Mouse (Mus musculus) forebrain, embryonic 16.5 days (tissue): ENCODE measurements around the gene Rap1gap2. TPM values are rescaled to one million over a fixed set of nuclear protein-coding genes. Genes with fewer than 3 reads are reported as not detected.

Source experiments
- ATAC-seq: fragments of 200-750 bp; cut with Nextera tagmentation; 2 replicates; pipeline ENCODE4 v1.8.0; 2017; ENCODE audit warnings: mild to moderate bottlenecking, moderate library complexity
- H3K27ac ChIP-seq: fragments of 300-500 bp; sonication (generic); 2 replicates; pipeline ENCODE4 v1.5.1; 2014; ENCODE audit warnings: low read length, control low read depth
- H3K27me3 ChIP-seq: fragments of 300-500 bp; sonication (generic); replicated peaks from 2 replicates; pipeline ENCODE4 v1.6.1; 2014; ENCODE audit warnings: low read length; ENCODE audit not compliant: control insufficient read depth, insufficient read depth
- H3K36me3 ChIP-seq: fragments of 300-500 bp; sonication (generic); 2 replicates; pipeline ENCODE4 v1.6.1; 2014; ENCODE audit not compliant: control insufficient read depth, insufficient read depth
- H3K4me1 ChIP-seq: fragments of 300-500 bp; sonication (generic); replicated peaks from 2 replicates; pipeline ENCODE4 v1.6.1; 2014; ENCODE audit warnings: low read length; ENCODE audit not compliant: control insufficient read depth, insufficient read depth
- H3K4me2 ChIP-seq: fragments of 300-500 bp; sonication (generic); 2 replicates; pipeline ENCODE4 v1.6.1; 2014; ENCODE audit warnings: mild to moderate bottlenecking, low read length, control low read depth
- H3K4me3 ChIP-seq: fragments of 300-500 bp; sonication (generic); replicated peaks from 2 replicates; pipeline ENCODE4 v1.5.1; 2014; ENCODE audit warnings: mild to moderate bottlenecking, low read length, control low read depth
- H3K9ac ChIP-seq: fragments of 300-500 bp; sonication (generic); replicated peaks from 2 replicates; pipeline ENCODE4 v1.6.1; 2014; ENCODE audit warnings: low read depth, low read length, control low read depth
- H3K9me3 ChIP-seq: fragments of 300-500 bp; sonication (generic); 2 replicates; pipeline ENCODE4 v1.6.1; 2016; ENCODE audit warnings: low read length; ENCODE audit not compliant: control insufficient read depth
- WGBS: fragments of 180-500 bp; shearing (Covaris S2); extraction: QIAGEN DNeasy Blood & Tissue Kit; methylation state at CpG from one replicate; pipeline ENCODE4 v1.1.7; 2014; 5-methylcytosine and 5-hydroxymethylcytosine counted together
- polyA plus RNA-seq: library from polyadenylated mRNA; unstranded; fragments of >200 nt; fragmentation: Nextera tagmentation; extraction: Ambion mirVana; gene quantifications from 2 replicates; pipeline ENCODE4 v1.2.1, GENCODE M21; 2015

The Rap1gap2 gene
- polyA plus RNA-seq, 1 experiment from 2014 or later, result 12.9 TPM

DNA sequence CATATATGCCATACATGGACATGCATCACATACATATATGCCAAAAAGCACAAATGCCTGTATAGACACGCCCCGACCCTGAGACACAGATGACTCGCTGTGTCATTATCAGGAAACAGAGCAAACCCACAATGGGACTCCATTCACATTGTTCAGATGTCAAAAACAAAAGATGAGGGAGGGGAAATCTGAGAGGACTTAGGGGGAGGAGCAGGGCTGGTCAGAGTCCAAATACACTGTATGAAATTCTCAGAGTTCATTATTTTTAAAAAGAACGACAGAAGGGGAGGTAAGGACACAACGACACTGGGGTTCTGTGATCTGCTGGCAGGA lies 166.8 kb downstream of the Rap1gap2 start:
- 79% methylated on average over 5 of the region's 5 CpGs for WGBS

DNA sequence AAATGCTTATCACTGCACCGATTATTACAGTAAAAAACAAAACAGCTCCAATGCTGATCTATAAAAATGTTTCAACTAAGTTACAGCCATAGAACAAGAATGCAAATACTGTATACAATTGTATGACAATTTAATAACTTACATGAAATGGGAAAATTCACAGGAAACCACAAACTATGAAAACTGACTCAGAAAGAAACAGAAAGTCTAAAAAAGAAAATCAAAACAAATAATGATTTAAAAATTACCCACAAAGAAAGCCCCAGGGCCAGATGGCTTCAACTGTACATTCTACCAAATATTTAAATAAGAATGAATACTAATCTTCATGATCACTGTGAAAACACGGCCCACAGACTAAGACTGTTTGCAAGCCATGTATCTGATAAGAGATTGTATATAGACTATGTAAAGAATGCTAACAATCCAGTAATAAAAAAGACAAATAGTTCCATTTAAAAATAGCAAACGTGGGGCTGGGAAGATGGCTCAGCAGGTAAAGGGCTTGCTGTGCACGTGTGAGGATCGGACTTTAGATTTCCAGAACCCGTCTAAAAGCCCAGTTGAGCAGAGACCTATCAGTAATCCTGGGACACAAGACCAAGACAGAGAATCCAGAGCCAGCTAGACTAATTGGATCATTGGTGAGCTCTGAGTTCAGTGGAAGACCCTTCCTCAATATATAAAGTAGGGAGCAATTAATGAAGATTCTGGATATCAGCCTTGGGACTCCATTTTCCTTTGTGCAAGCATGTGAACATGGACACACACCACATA lies 167.4 kb downstream of the Rap1gap2 start:
- Histone ChIP-seq H3K9me3 (no peaks in the 10 kb centered on the region), H3K36me3 (no peaks in the 10 kb centered on the region), H3K27ac (no peak overlapping the region), H3K9ac (no peak overlapping the region), H3K4me3 (no peak overlapping the region), H3K4me2 (no peak overlapping the region), H3K27me3 (no peaks in the 10 kb centered on the region), H3K4me1 (no peaks in the 10 kb centered on the region)
- WGBS, result 86% methylated on average over 6 of the region's 6 CpGs
- no peak for ATAC-seq

More for the DNA sequence above, 166.8 kb downstream of the Rap1gap2 start:
- Histone ChIP-seq H3K27me3 (no peaks in the 10 kb centered on the region), H3K36me3 (no peaks in the 10 kb centered on the region), H3K9ac (no peak overlapping the region), H3K4me3 (no peak overlapping the region), H3K4me2 (no peak overlapping the region), H3K27ac (no peak overlapping the region), H3K9me3 (no peaks in the 10 kb centered on the region), H3K4me1 (no peaks in the 10 kb centered on the region)
- no peak for ATAC-seq

DNA sequence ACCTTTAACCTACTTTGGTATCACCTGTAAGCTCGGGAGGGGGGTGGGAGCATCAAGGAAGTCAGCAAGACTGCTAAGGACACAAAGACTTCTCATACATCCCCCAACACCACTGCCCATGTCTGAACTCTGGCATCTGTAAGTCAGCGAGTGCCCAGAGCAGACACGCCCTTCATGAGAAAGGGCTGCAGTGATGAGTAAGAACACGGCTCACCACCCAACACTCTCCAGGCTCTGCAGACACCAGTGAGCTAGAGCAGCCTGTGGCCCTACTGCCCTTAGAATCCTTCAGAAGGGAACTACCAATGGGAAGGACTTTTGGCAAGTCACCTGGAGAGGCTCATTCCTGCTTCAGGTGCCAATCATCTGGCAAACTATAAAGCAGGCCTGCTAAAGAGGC lies 168.3 kb downstream of the Rap1gap2 start:
- H3K4me3 ChIP-seq, result no peak overlapping the region
- no peaks in the 10 kb centered on the region for H3K9me3 ChIP-seq
- no peaks in the 10 kb centered on the region for H3K4me1 ChIP-seq
- no peaks in the 10 kb centered on the region for H3K36me3 ChIP-seq
- no peaks in the 10 kb centered on the region for H3K27me3 ChIP-seq
- ATAC-seq, result no peak
- 79% methylated on average over 4 of the region's 4 CpGs for WGBS
- no peak overlapping the region for H3K9ac ChIP-seq
- no peak overlapping the region for H3K4me2 ChIP-seq
- no peak overlapping the region for H3K27ac ChIP-seq

DNA sequence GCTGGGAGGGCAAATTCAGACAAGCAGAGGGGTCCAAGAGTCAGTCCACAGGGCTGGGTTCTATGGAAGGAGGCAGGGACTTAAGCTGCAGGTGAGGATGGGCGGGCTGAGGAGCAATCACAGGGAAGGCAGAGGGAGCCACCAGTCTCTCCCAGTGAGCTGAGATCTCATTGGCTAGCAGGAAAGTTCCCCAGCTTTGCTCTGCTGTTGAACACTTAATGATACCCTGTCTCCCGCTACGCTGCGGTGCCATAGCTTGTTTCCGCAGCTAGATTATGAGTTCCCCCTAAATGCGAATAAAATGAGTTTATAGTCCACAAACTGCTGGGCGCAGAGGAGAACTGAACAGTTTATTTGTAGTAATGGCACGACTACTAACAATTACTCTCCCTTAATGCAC lies 170.6 kb downstream of the Rap1gap2 start:
- no peak overlapping the region for H3K4me2 ChIP-seq
- no peaks in the 10 kb centered on the region for H3K4me1 ChIP-seq
- H3K27me3 ChIP-seq, result no peaks in the 10 kb centered on the region
- H3K36me3 ChIP-seq, result no peaks in the 10 kb centered on the region
- no peaks in the 10 kb centered on the region for H3K9me3 ChIP-seq
- no peak for ATAC-seq
- no peak overlapping the region for H3K9ac ChIP-seq
- no peak overlapping the region for H3K4me3 ChIP-seq
- 73% methylated on average over 8 of the region's 8 CpGs for WGBS
- no peak overlapping the region for H3K27ac ChIP-seq

DNA sequence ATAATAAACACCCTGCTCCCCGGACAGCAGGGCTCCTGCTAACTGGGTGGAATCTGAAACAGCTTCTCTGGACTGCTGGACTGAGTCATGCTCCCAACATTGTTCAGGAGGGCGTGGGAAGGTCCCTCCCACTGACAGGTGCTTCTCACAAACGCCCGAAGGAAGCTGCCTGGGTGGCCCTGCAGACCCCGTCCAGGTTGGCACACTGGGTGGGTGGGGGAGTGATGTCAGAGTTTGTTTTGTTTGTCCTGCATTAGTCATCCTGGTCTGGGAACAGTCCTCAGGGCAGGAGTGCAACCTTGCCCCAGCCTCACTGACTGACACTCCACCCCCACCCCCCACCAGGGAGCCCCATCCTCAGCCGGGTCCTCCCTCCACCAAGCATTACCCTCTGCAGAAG lies 171.5 kb downstream of the Rap1gap2 start:
- no peak overlapping the region for H3K4me3 ChIP-seq
- H3K27me3 ChIP-seq, result no peaks in the 10 kb centered on the region
- no peak overlapping the region for H3K27ac ChIP-seq
- H3K4me1 ChIP-seq, result no peaks in the 10 kb centered on the region
- 66% methylated on average over 6 of the region's 6 CpGs for WGBS
- no peaks in the 10 kb centered on the region for H3K36me3 ChIP-seq
- no peaks in the 10 kb centered on the region for H3K9me3 ChIP-seq
- no peak for ATAC-seq
- no peak overlapping the region for H3K4me2 ChIP-seq
- no peak overlapping the region for H3K9ac ChIP-seq

DNA sequence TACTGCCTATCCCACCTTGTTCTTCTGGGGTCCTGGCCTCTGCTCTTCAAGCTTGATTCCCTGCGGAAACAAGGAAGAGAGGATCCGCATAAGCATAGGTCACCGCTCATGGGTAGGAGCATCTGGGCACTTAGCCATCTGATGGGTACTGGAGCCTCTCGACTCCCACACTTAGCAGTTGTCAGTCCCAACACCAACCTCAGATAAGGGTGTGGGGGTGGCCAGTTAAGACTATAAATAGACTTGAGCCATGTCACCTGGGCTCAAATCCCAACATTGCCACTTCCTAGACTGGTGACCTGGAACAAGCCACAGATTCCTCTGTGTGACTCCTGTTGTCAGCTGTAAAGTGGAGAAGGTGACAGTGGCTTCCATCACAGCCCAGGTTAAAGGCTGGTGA lies 172.5 kb downstream of the Rap1gap2 start:
- 95% methylated on average over 4 of the region's 4 CpGs for WGBS
- H3K4me2 ChIP-seq, result no peak overlapping the region

DNA sequence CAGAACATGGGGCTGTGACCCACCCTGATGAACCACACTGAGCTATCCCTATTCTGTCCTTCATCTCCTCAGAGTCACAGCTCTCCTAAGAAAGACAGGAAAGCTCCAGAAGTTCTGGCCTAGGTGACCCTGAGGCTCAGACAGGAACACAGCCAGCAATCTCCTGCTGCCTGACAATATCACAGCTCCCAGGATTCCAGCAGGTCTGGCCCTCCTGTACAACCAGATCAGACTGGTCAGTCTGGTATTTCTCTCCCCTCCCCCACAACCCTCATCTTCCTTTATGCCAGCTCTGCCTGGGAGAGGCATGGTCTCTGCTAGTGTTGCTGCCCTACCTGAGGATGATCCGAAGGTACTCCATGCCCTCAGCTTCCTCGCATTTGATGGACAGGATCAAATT lies 175.3 kb downstream of the Rap1gap2 start:
- H3K4me3 ChIP-seq, result no peak overlapping the region
- WGBS, result 91% methylated on average over 2 of the region's 2 CpGs
- no peaks in the 10 kb centered on the region for H3K4me1 ChIP-seq
- H3K4me2 ChIP-seq, result no peak overlapping the region
- no peak overlapping the region for H3K9ac ChIP-seq
- H3K27me3 ChIP-seq, result no peaks in the 10 kb centered on the region
- no peaks in the 10 kb centered on the region for H3K9me3 ChIP-seq
- no peak overlapping the region for H3K27ac ChIP-seq
- H3K36me3 ChIP-seq, result no peaks in the 10 kb centered on the region
- ATAC-seq, result no peak

More for the DNA sequence above, 172.5 kb downstream of the Rap1gap2 start:
- Histone ChIP-seq H3K36me3 (no peaks in the 10 kb centered on the region), H3K9ac (no peak overlapping the region), H3K4me3 (no peak overlapping the region), H3K27me3 (no peaks in the 10 kb centered on the region), H3K27ac (no peak overlapping the region), H3K4me1 (no peaks in the 10 kb centered on the region), H3K9me3 (no peaks in the 10 kb centered on the region)
- ATAC-seq, result no peak

DNA sequence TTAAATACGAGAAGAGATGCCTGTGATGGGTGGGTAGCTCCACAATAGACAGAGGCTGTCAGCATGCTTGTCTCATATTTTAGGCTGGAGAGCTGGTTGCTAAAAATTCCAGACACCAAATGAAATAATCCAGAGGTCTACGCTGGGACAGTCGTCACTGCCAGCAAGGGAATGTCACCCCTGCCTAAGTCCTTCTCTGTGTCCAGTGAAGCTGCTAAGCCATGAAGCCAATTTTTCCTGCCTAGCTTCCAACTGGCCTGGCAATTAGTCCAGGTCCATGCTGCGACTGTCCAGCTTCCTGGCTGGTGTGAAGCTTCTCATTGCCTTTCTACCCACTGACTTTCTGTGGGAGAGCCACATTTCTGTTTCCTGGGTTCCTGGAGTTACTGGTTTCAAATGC lies 177.7 kb downstream of the Rap1gap2 start:
- no peaks in the 10 kb centered on the region for H3K9me3 ChIP-seq
- WGBS, result 83% methylated on average over 4 of the region's 4 CpGs
- H3K27ac ChIP-seq, result no peak overlapping the region
- no peaks in the 10 kb centered on the region for H3K36me3 ChIP-seq
- no peaks in the 10 kb centered on the region for H3K27me3 ChIP-seq
- H3K4me1 ChIP-seq, result peaks cover 4% of the 10 kb centered on the region; the same call in 1 of the 2 replicates
- no peak overlapping the region for H3K9ac ChIP-seq
- no peak overlapping the region for H3K4me2 ChIP-seq
- ATAC-seq, result no peak
- no peak overlapping the region for H3K4me3 ChIP-seq

DNA sequence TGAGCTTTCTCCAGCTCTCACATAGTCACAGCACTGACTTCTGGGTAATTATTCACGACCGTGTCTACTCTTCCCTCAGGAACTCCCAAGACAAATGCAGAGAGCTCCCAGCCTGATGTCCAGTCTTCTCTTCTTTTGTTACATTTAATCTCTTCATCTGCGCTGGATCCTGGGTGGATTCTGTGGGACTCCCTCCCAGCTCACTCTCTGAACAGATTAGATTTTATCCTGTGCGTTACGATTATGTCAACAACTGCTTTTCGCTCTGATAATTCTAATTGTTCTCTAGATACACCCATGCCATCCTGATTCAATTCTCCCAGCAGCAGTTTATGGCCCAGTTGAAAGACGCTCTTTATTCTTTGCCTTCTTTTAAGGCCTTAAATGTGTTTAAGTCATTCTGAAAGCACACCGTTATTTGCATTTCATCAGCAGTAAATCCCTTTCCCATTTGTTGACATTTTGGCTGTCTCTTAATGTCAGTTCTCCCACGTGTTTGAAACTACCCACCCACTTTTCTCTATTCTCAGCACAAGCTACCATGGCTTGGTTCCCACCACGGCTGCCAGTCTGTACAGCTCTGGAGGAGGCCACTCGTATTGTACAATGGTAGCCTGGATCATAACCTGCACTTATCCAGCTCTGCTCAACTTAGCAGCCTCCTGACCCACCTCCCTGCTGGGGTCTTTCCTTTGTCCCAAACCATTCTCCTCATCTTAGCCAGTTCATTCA lies 180.8 kb downstream of the Rap1gap2 start:
- no peaks in the 10 kb centered on the region for H3K27me3 ChIP-seq
- no peak overlapping the region for H3K9ac ChIP-seq
- no peak overlapping the region for H3K27ac ChIP-seq
- WGBS, result 31% methylated on average over 11 of the region's 11 CpGs
- no peaks in the 10 kb centered on the region for H3K9me3 ChIP-seq
- no peaks in the 10 kb centered on the region for H3K36me3 ChIP-seq
- no peak overlapping the region for H3K4me3 ChIP-seq
- peaks cover 4% of the 10 kb centered on the region; the same call in 1 of the 2 replicates for H3K4me1 ChIP-seq
- no peak overlapping the region for H3K4me2 ChIP-seq
- no peak for ATAC-seq
